Mouse (Mus musculus) right cerebral cortex, postnatal 4 days (tissue): ENCODE data around the gene Zfp385a.

ENCODE experiments used
- DNase-seq: peaks from one replicate; pipeline ENCODE4 v3.0.0-alpha.2; 2022

Zfp385a gene

GRCm38 (mm10) chr15:103339961-103340337 lies at the start of gene Zfp385a:
Zfp385a (minus strand) TSS chr15:103340093.
- DNase-seq = peak; percentile 80

GRCm38 (mm10) chr15:103388556-103389145 lies 48.8 kb upstream of the Zfp385a start:
- no peak for DNase-seq

- no peak for DNase-seq
Observed at GRCm38 (mm10) chr15:103383771-103384488, 44.0 kb upstream of the Zfp385a start.

GRCm38 (mm10) chr15:103382795-103383406 lies 43.0 kb upstream of the Zfp385a start:
- DNase-seq = no peak

GRCm38 (mm10) chr15:103382075-103382474 lies 42.2 kb upstream of the Zfp385a start:
- DNase-seq = no peak

GRCm38 (mm10) chr15:103378665-103379356 lies 38.9 kb upstream of the Zfp385a start:
- DNase-seq = no peak

GRCm38 (mm10) chr15:103377752-103378664 lies 38.1 kb upstream of the Zfp385a start:
- no peak for DNase-seq

GRCm38 (mm10) chr15:103376837-103377269 lies 37.0 kb upstream of the Zfp385a start:
- no peak for DNase-seq

GRCm38 (mm10) chr15:103375112-103375800 lies 35.4 kb upstream of the Zfp385a start:
- DNase-seq = no peak

- DNase-seq = no peak
Observed at GRCm38 (mm10) chr15:103372461-103372860, 32.6 kb upstream of the Zfp385a start.

GRCm38 (mm10) chr15:103371741-103372140 lies 31.8 kb upstream of the Zfp385a start:
- no peak for DNase-seq

GRCm38 (mm10) chr15:103371208-103371607 lies 31.3 kb upstream of the Zfp385a start:
- no peak for DNase-seq

- no peak for DNase-seq
Observed at GRCm38 (mm10) chr15:103370462-103370861, 30.6 kb upstream of the Zfp385a start.

GRCm38 (mm10) chr15:103369123-103369522 lies 29.2 kb upstream of the Zfp385a start:
- DNase-seq = no peak

- DNase-seq = no peak
Observed at GRCm38 (mm10) chr15:103368179-103368940, 28.5 kb upstream of the Zfp385a start.

- DNase-seq = peak; percentile 45
Observed at GRCm38 (mm10) chr15:103366376-103367149, 26.7 kb upstream of the Zfp385a start, which contains the start of gene Itga5. Itga5 (minus strand) TSS chr15:103366763.

- no peak for DNase-seq
Observed at GRCm38 (mm10) chr15:103365471-103366375, 25.8 kb upstream of the Zfp385a start.

GRCm38 (mm10) chr15:103364761-103365160 lies 24.9 kb upstream of the Zfp385a start:
- no peak for DNase-seq

GRCm38 (mm10) chr15:103363809-103364208 lies 23.9 kb upstream of the Zfp385a start:
- DNase-seq = no peak
